Mouse (Mus musculus) regulatory T cell (primary cell): ENCODE results near the gene Taf3.

ENCODE experiments used
- in situ Hi-C: fragments of 300-600 bp; cut with MboI, MseI; formaldehyde crosslinking; loops from one replicate; pipeline ENCODE4 v1.15.1; 2025; ENCODE audit warnings: high pct_unique_total_duplicates

The Taf3 gene

GRCm38 (mm10) chr2:9878564-9879081 lies 169.8 kb downstream of the Taf3 start:
- in situ Hi-C loops = loop anchor here (10.0 kb wide), 1 partner anchor 496 kb away; the partner anchor contains the start of gene Sfmbt2

DNA sequence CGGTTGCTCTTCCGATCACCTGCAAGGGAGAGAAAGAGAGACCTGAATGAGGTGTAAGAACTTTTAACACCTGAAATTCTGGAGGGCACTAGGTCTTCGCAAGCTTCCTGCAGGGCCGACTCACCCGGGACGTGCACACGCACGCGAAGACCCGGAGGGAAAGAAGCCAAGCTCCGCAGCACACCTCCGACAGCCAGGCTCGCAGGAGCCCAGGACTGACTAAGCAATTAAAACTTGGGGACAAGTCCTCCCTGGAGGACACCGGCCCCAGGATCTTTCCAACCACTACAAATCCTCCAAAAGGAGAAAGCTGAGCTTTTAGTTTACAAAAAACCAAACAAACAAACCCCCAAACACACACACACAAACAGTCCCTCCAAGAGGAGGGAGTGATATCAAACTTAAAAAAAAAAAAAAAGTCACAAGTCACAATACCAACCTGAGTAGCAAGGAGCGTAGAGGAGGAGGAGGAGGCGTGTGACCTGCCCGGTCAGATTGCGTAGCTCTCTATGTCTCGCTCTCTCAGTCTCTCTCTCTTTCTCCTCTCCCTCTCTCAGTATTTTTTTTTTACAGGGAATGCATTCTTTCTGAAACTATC lies 170.3 kb downstream of the Taf3 start:
- in situ Hi-C loops = loop anchor here (10.0 kb wide), 1 partner anchor 497 kb away; the partner anchor contains the start of gene Sfmbt2

- in situ Hi-C loops = loop anchor here (10.0 kb wide), 1 partner anchor 497 kb away; the partner anchor contains the start of gene Sfmbt2
These were observed 171.1 kb downstream of the Taf3 start for GRCm38 (mm10) chr2:9877326-9877690.

GRCm38 (mm10) chr2:9876621-9877325 lies 171.6 kb downstream of the Taf3 start:
- in situ Hi-C loops = loop anchor here (10.0 kb wide), 1 partner anchor 498 kb away; the partner anchor contains the start of gene Sfmbt2

DNA sequence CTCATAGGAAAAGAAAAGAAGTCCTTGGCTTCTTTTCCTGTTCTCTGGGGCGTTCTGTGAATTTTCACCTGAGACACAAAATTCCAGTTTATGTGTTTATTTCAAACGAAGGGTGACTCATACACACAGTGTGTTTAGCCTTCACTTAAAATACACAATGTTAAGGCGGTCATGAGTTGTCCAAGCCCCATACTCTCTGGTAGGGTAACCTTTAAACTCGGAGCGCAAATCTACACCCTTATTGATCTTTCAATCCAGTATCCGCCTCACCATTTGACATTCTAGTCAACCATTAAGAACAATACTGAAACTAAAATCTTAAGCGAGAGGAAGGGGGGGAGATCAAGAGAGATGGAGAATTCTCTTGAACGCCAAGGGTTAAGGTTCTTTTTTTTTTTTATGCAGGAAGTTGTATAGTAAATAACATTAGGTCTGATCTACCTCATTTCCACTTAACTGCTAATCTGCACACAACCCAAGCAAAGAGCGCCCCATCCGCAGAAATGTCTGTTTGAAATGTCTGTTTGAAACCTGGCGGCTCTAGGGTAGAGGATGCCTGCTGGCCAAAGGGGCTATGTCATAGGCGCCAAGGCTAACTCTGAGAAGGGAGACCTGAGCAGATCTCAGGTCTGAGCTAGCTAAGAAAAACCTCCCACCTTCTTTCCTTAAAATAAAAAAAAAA lies 172.6 kb downstream of the Taf3 start:
- in situ Hi-C loops = loop anchor here (10.0 kb wide), 1 partner anchor 499 kb away; the partner anchor contains the start of gene Sfmbt2

GRCm38 (mm10) chr2:9875220-9875619 lies 173.2 kb downstream of the Taf3 start:
- in situ Hi-C loops = loop anchor here (10.0 kb wide), 1 partner anchor 500 kb away; the partner anchor contains the start of gene Sfmbt2

DNA sequence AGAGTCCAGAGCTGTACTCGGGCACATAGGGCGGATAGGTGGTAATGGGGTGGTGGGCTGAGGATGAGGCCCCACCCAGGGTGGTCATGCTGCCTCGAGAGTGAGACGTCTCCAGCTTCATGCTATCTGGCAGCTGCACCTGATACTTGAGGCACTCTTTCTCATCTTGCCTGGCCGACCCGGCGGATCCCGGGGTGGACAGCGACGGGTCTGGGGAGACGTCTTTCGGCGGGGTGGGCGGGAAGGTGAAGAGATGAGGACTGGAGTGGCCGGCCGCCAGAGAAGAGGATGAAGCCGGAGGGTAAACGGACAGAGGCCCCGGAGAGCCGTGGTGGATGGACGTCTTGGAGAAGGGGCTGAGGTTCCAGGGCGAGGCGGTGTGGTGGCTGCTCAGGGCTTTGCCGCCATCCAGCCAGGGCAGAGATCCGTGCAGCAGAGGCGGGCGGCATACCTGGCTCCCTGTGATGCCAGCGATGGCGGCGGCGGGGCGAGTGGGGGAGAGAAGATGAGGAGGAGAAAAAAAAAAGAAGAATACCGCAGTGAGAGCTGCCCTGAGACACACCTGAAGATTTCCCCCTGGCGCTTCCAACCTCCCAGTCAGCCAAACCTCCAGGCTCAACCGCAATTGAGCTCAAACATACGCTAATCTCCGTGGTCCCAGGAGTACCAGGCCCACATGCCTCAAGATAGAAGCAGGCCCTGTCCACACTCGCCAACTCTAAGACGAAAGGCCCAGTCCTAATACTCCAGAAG lies 173.8 kb downstream of the Taf3 start:
- in situ Hi-C loops = loop anchor here (5.0 to 10.0 kb wide), 2 partner anchors 187 to 500 kb away; partner anchors contain the start of gene Sfmbt2

GRCm38 (mm10) chr2:9873757-9874156 lies 174.6 kb downstream of the Taf3 start:
- in situ Hi-C loops = loop anchor here (5.0 to 10.0 kb wide), 2 partner anchors 186 to 501 kb away; partner anchors contain the start of gene Sfmbt2

GRCm38 (mm10) chr2:9872682-9873081 lies 175.7 kb downstream of the Taf3 start:
- in situ Hi-C loops = loop anchor here (5.0 to 10.0 kb wide), 2 partner anchors 185 to 502 kb away; partner anchors contain the start of gene Sfmbt2

GRCm38 (mm10) chr2:9871798-9872197 lies 176.6 kb downstream of the Taf3 start:
- in situ Hi-C loops = loop anchor here (5.0 to 10.0 kb wide), 2 partner anchors 184 to 503 kb away; partner anchors contain the start of gene Sfmbt2

DNA sequence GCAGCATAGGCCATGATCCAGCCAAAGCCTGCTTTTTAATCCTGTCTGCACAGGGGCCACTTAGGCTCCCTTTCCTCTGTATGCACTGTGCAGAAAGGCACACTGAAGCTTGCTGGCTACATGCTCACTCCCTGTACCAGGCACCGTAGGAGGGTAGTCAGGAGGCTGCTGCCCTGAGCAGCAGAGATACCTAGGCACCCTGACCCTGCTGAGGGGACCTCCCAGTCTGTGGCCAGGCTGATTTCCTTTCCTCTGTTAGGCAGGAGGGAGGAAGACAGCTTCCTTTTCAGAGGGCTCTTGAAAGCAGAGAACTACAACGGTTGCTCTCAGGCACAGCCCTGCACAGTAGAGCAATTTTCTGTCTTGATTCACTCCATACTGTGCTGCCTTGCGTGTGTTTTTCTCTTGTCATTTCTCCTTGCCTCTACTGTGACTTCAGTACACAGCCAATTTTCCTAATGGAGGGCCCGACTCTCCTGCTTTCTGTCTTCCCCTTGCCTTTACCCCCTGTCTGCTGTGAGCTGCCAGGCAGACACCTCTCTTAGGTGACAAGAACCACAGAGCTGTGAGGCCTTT lies 177.2 kb downstream of the Taf3 start:
- in situ Hi-C loops = loop anchor here (5.0 to 10.0 kb wide), 2 partner anchors 184 to 504 kb away; partner anchors contain the start of gene Sfmbt2

- in situ Hi-C loops = no loop called here
These were observed 181.1 kb downstream of the Taf3 start for GRCm38 (mm10) chr2:9867092-9867825.
